Mouse (Mus musculus): ENCODE results near the gene Rnaset2b.
"Not testable (repeated sequence)": the region's sequence is repeated elsewhere in the genome, so short reads cannot be mapped to it uniquely, and the experiment has no call there.

The Rnaset2b gene

GRCm38 (mm10) chr17:6970334-6970733, at the start of gene Rnaset2b:
Rnaset2b (plus strand) TSS chr17:6970634.
- not testable (repeated sequence) for DNase-seq (ENCODE audit: low spot score in 2 of 2)

- DNase-seq (ENCODE audit: low spot score in 2 of 2) = not testable (repeated sequence)
Observed at GRCm38 (mm10) chr17:6931625-6932024, 38.8 kb upstream of the Rnaset2b start.

- not testable (repeated sequence) for DNase-seq (ENCODE audit: low spot score in 2 of 2)
Observed at GRCm38 (mm10) chr17:6942560-6942959, 27.9 kb upstream of the Rnaset2b start.

- DNase-seq (ENCODE audit: low spot score in 2 of 2) = not testable (repeated sequence)
Observed at GRCm38 (mm10) chr17:6947637-6947983, 22.8 kb upstream of the Rnaset2b start.

- peak; percentile 74 to 78 for DNase-seq (ENCODE audit: low spot score in 2 of 2)
Observed at GRCm38 (mm10) chr17:6947984-6948768, 22.3 kb upstream of the Rnaset2b start, which contains the start of gene Rsph3b. Rsph3b (minus strand) TSS chr17:6948682.

- DNase-seq (ENCODE audit: low spot score in 2 of 2) = not testable (repeated sequence)
Observed at GRCm38 (mm10) chr17:6948769-6949228, 21.6 kb upstream of the Rnaset2b start.

- DNase-seq (ENCODE audit: low spot score in 2 of 2) = not testable (repeated sequence)
Observed at GRCm38 (mm10) chr17:6958881-6959280, 11.6 kb upstream of the Rnaset2b start.

- not testable (repeated sequence) for DNase-seq (ENCODE audit: low spot score in 2 of 2)
Observed at GRCm38 (mm10) chr17:6959543-6960259, 10.7 kb upstream of the Rnaset2b start.

- DNase-seq (ENCODE audit: low spot score in 2 of 2) = not testable (repeated sequence)
Observed at GRCm38 (mm10) chr17:6960349-6960748, 10.1 kb upstream of the Rnaset2b start.

GRCm38 (mm10) chr17:6960776-6961175, 9.7 kb upstream of the Rnaset2b start, which contains the start of gene Tagap1:
Tagap1 (minus strand) TSS chr17:6961156.
- DNase-seq (ENCODE audit: low spot score in 2 of 2) = peak in 1 of 2 experiments; percentile 39

- DNase-seq (ENCODE audit: low spot score in 2 of 2) = peak; percentile 33 to 40
Observed at GRCm38 (mm10) chr17:6961181-6962000, 9.0 kb upstream of the Rnaset2b start.

GRCm38 (mm10) chr17:6962339-6962738, 8.1 kb upstream of the Rnaset2b start:
- not testable (repeated sequence) for DNase-seq (ENCODE audit: low spot score in 2 of 2)

- DNase-seq (ENCODE audit: low spot score in 2 of 2) = not testable (repeated sequence)
Observed at GRCm38 (mm10) chr17:6962936-6963335, 7.5 kb upstream of the Rnaset2b start.

GRCm38 (mm10) chr17:6965364-6965763, 5.1 kb upstream of the Rnaset2b start:
- not testable (repeated sequence) for DNase-seq (ENCODE audit: low spot score in 2 of 2)

GRCm38 (mm10) chr17:6967673-6968072, 2.8 kb upstream of the Rnaset2b start:
- DNase-seq (ENCODE audit: low spot score in 2 of 2) = not testable (repeated sequence)

- not testable (repeated sequence) for DNase-seq (ENCODE audit: low spot score in 2 of 2)
Observed at GRCm38 (mm10) chr17:6971238-6971637, 804 bp downstream of the Rnaset2b start.

GRCm38 (mm10) chr17:6972836-6973396, 2.5 kb downstream of the Rnaset2b start:
- not testable (repeated sequence) for DNase-seq (ENCODE audit: low spot score in 2 of 2)

- DNase-seq (ENCODE audit: low spot score in 2 of 2) = not testable (repeated sequence)
Observed at GRCm38 (mm10) chr17:6974985-6975384, 4.6 kb downstream of the Rnaset2b start.

- DNase-seq (ENCODE audit: low spot score in 2 of 2) = peak; percentile 42 to 66
Observed at GRCm38 (mm10) chr17:6978287-6979248, 8.1 kb downstream of the Rnaset2b start, which contains the start of gene Gm49721. Gm49721 (plus strand) TSS chr17:6978904.

- not testable (repeated sequence) for DNase-seq (ENCODE audit: low spot score in 2 of 2)
Observed at GRCm38 (mm10) chr17:6979380-6979779, 8.9 kb downstream of the Rnaset2b start.

Measured in frontal cortex, postnatal 14 days (tissue).